Comparison of ENCODE assay signal across 8 mouse cellular contexts in genomic region chr10:116196596-116197415, GRCm38 (mm10).
DNase-seq lines count a peak whose midpoint lies in the region; ATAC-seq and TF ChIP-seq lines count a peak whose summit lies in the region.

No protein-coding gene starts in this region.

- H3K27me3 ChIP-seq in heart, postnatal 0 days (ENCODE audit: control insufficient read depth, insufficient read depth, low read length): no peaks in the 10 kb centered on the region
- H3K27me3 ChIP-seq in neural tube, embryonic 12.5 days (replicated peaks): no peaks in the 10 kb centered on the region

- DNase-seq in heart, adult 11 months: peak; percentile 64
- DNase-seq in heart, postnatal 10 days: no peak
- peak; percentile 22 for DNase-seq in right cerebral cortex, postnatal 25 days
- no peak for DNase-seq in right cerebral cortex, postnatal 14 days
- no peak for DNase-seq in heart, postnatal 0 days (ENCODE audit: low spot score)
- no peak for DNase-seq in gastrocnemius, postnatal 14 days
- no peak for DNase-seq in adrenal gland, adult 2 months

- H3K36me3 ChIP-seq in heart, postnatal 0 days (replicated peaks; ENCODE audit: control insufficient read depth, insufficient read depth, low read length): no peaks in the 10 kb centered on the region
- H3K36me3 ChIP-seq in neural tube, embryonic 12.5 days: no peaks in the 10 kb centered on the region

- H3K9me3 ChIP-seq in heart, postnatal 0 days (replicated peaks; ENCODE audit: control insufficient read depth, low read length): no peaks in the 10 kb centered on the region
- no peaks in the 10 kb centered on the region for H3K9me3 ChIP-seq in neural tube, embryonic 12.5 days

- no peak overlapping the region for H3K9ac ChIP-seq in heart, postnatal 0 days (replicated peaks; ENCODE audit: low read depth, low read length)
- no peak overlapping the region for H3K9ac ChIP-seq in neural tube, embryonic 12.5 days

- H3K4me2 ChIP-seq in heart, postnatal 0 days (ENCODE audit: low read depth, low read length): peak overlapping the region; percentile 16; the same call in 1 of the 2 replicates
- H3K4me2 ChIP-seq in neural tube, embryonic 12.5 days (replicated peaks): peak overlapping the region; percentile 36

- intact Hi-C loops in heart, postnatal 10 days (cut with DNase I): loop anchor here (1.0 to 10.0 kb wide), 5 partner anchors 113 to 795 kb away; no protein-coding TSS in a partner anchor
- intact Hi-C loops in gastrocnemius, postnatal 14 days (cut with DNase I; ENCODE audit: low total_unique reads): loop anchor here (10.0 kb wide), 1 partner anchor 112 kb away; no protein-coding TSS in a partner anchor

- ATAC-seq in heart, postnatal 0 days (ENCODE audit: insufficient read depth, low read depth): no peak
- peak; percentile 12; the same call in 1 of the 2 replicates for ATAC-seq in neural tube, embryonic 12.5 days (ENCODE audit: low FRiP score, low read depth)

- H3K4me1 ChIP-seq in heart, postnatal 0 days (ENCODE audit: control insufficient read depth, insufficient read depth): 0 out of 2 replicates have a peak, but pooled peaks cover 6% of the 10 kb centered on the region
- no peaks in the 10 kb centered on the region for H3K4me1 ChIP-seq in neural tube, embryonic 12.5 days

- H3K27ac ChIP-seq in heart, postnatal 0 days (ENCODE audit: low read depth): no peak overlapping the region
- H3K27ac ChIP-seq in neural tube, embryonic 12.5 days: no peak overlapping the region

- WGBS in heart, postnatal 0 days: 15% methylated on average over 14 of the region's 14 CpGs
- WGBS in neural tube, embryonic 12.5 days: 27% methylated on average over 14 of the region's 14 CpGs

- H3K4me3 ChIP-seq in heart, postnatal 0 days (ENCODE audit: low read depth, low read length): no peak overlapping the region
- no peak overlapping the region for H3K4me3 ChIP-seq in neural tube, embryonic 12.5 days

- peak; percentile 25; the same call in 1 of the 2 replicates for TF ChIP-seq CTCF in heart, postnatal 0 days (IDR thresholded peaks at IDR 0.05; ENCODE audit: low read depth)

- TF ChIP-seq EP300 in heart, postnatal 0 days (IDR thresholded peaks at IDR 0.05; ENCODE audit: low read depth): no peak

Comparison
In these comparisons a context has a peak if more than half of its experiments do, and no peak if none do; other contexts are left out.
1. DNase-seq: peak in heart, adult 11 months (single experiment) and right cerebral cortex, postnatal 25 days (single experiment); none in heart, postnatal 10 days (0 of 2), right cerebral cortex, postnatal 14 days (single experiment), heart, postnatal 0 days (single experiment), gastrocnemius, postnatal 14 days (single experiment) and adrenal gland, adult 2 months (single experiment).